In genomic region chr13:92636226-92636909, GRCm38 (mm10) we compare ENCODE assay signal across 8 mouse cellular contexts. TPM values are rescaled to one million over a fixed set of nuclear protein-coding genes. Genes with fewer than 3 reads are reported as not detected.
A peak's percentile ranks its signal among the peaks of the same experiment; 100 is the strongest.
DNase-seq lines count a peak whose midpoint lies in the region; ATAC-seq and TF ChIP-seq lines count a peak whose summit lies in the region.

No protein-coding gene starts in this region.

- H3K4me1 ChIP-seq in heart, embryonic 15.5 days (replicated peaks): peaks cover 18% of the 10 kb centered on the region
- H3K4me1 ChIP-seq in limb, embryonic 14.5 days (ENCODE audit: control insufficient read depth, insufficient read depth, low read length): peaks cover 41% of the 10 kb centered on the region

- no peak for DNase-seq in heart, postnatal 36 days
- peak; percentile 35 for DNase-seq in A20 (ENCODE audit: low read depth, low spot score)
- no peak for DNase-seq in limb, embryonic 14.5 days (ENCODE audit: low spot score)
- DNase-seq in ovary, postnatal 10 days (ENCODE audit: low spot score): no peak
- no peak for DNase-seq in cerebellum, postnatal 14 days
- no peak for DNase-seq in gastrocnemius, adult 8-10 months (ENCODE audit: low spot score in 2 of 2)

- no peak overlapping the region for H3K27ac ChIP-seq in heart, embryonic 15.5 days
- peak overlapping the region; percentile 35; the same call in 1 of the 2 replicates for H3K27ac ChIP-seq in limb, embryonic 14.5 days (replicated peaks; ENCODE audit: low read depth, low read length)

- H3K36me3 ChIP-seq in heart, embryonic 15.5 days: no peaks in the 10 kb centered on the region
- H3K36me3 ChIP-seq in limb, embryonic 14.5 days (ENCODE audit: control insufficient read depth, insufficient read depth, low read length): no peaks in the 10 kb centered on the region

- H3K4me2 ChIP-seq in heart, embryonic 15.5 days: peak overlapping the region; percentile 48; the same call in 1 of the 2 replicates
- peak overlapping the region; percentile 15; the same call in 1 of the 2 replicates for H3K4me2 ChIP-seq in limb, embryonic 14.5 days (replicated peaks; ENCODE audit: low read depth, low read length, severe bottlenecking)

- ATAC-seq in heart, embryonic 15.5 days (replicated peaks; ENCODE audit: insufficient number of reproducible peaks, insufficient read depth, low FRiP score, low read depth): no peak
- ATAC-seq in common myeloid progenitor, adult 5-6 weeks (replicated peaks; ENCODE audit: low read depth, poor library complexity, severe bottlenecking): peak; percentile 18; the same call in 1 of the 2 replicates
- no peak for ATAC-seq in limb, embryonic 14.5 days (ENCODE audit: low FRiP score, low read depth)

- H3K9ac ChIP-seq in heart, embryonic 15.5 days: no peak overlapping the region
- no peak overlapping the region for H3K9ac ChIP-seq in limb, embryonic 14.5 days (ENCODE audit: low read depth, low read length, severe bottlenecking)

- no peaks in the 10 kb centered on the region for H3K9me3 ChIP-seq in heart, embryonic 15.5 days (replicated peaks)
- H3K9me3 ChIP-seq in limb, embryonic 14.5 days (ENCODE audit: control insufficient read depth, low read length): no peaks in the 10 kb centered on the region

- no peak overlapping the region for H3K4me3 ChIP-seq in heart, embryonic 15.5 days
- H3K4me3 ChIP-seq in limb, embryonic 14.5 days (replicated peaks; ENCODE audit: low read length): no peak overlapping the region

- H3K27me3 ChIP-seq in heart, embryonic 15.5 days: no peaks in the 10 kb centered on the region
- H3K27me3 ChIP-seq in limb, embryonic 14.5 days (ENCODE audit: control insufficient read depth, insufficient read depth, low read length): 0 out of 2 replicates have a peak, but pooled peaks cover 10% of the 10 kb centered on the region

- 66% methylated on average over 6 of the region's 6 CpGs for WGBS in heart, embryonic 15.5 days
- WGBS in limb, embryonic 14.5 days: 25% methylated on average over 6 of the region's 6 CpGs

- intact Hi-C loops in heart, postnatal 36 days (cut with DNase I): no loop called here

- TF ChIP-seq POLR2A in limb, embryonic 14.5 days (IDR thresholded peaks at IDR 0.05; ENCODE audit: borderline replicate concordance, extremely low read depth, insufficient read depth, insufficient read length): no peak

RNA-seq across cellular contexts. Expression of gene Serinc5, which starts 25.5 kb away (rescaled TPM):
- 9.6 and 11.3 TPM in 2 replicates for polyA plus RNA-seq in heart, embryonic 15.5 days (2015; fragmentation: Nextera tagmentation; extraction: Ambion mirVana)
- total RNA-seq in heart, postnatal 36 days (2021): 10 to 100 TPM; 15.4 to 18.5 TPM
- total RNA-seq in common myeloid progenitor, adult 5-6 weeks (2017): 11.3 and 15.5 TPM in 2 replicates
- polyA plus RNA-seq in limb, embryonic 14.5 days (2012; rRNA removed): 25.9 and 31.2 TPM in 2 replicates
- 10.9 and 13.8 TPM in 2 replicates for polyA plus RNA-seq in limb, embryonic 14.5 days (2014; fragmentation: Nextera tagmentation; extraction: Ambion mirVana)
- 1 to 10 TPM; 1.8 to 3.3 (median 2.2) TPM for total RNA-seq in gastrocnemius, adult 8-10 months (2022)
